In genomic region chr4:133599571-133600073, GRCm38 (mm10) we compare ENCODE assay signal across 8 mouse cellular contexts. TPM values are rescaled to one million over a fixed set of nuclear protein-coding genes. Genes with fewer than 3 reads are reported as not detected.
DNase-seq lines count a peak whose midpoint lies in the region; ATAC-seq lines count a peak whose summit lies in the region.

No protein-coding gene starts in this region.

- peak overlapping the region; percentile 39 for H3K4me3 ChIP-seq in hindbrain, embryonic 14.5 days (replicated peaks; ENCODE audit: low read length)

- peak overlapping the region; percentile 33 for H3K9ac ChIP-seq in hindbrain, embryonic 14.5 days

- WGBS in hindbrain, embryonic 14.5 days, result 1% methylated on average over 50 of the region's 50 CpGs

- H3K27ac ChIP-seq in hindbrain, embryonic 14.5 days, result no peak overlapping the region

- H3K9me3 ChIP-seq in hindbrain, embryonic 14.5 days (ENCODE audit: control insufficient read depth, low read length), result no peaks in the 10 kb centered on the region

- peak; percentile 93 for ATAC-seq in hindbrain, embryonic 14.5 days (ENCODE audit: low FRiP score)

- no peaks in the 10 kb centered on the region for H3K4me1 ChIP-seq in hindbrain, embryonic 14.5 days (replicated peaks; ENCODE audit: control insufficient read depth, insufficient read depth, low read length)

- peaks cover 13% of the 10 kb centered on the region for H3K36me3 ChIP-seq in hindbrain, embryonic 14.5 days (replicated peaks; ENCODE audit: control insufficient read depth, insufficient read depth)

- peaks cover 57% of the 10 kb centered on the region for H3K27me3 ChIP-seq in hindbrain, embryonic 14.5 days (ENCODE audit: control insufficient read depth, insufficient read depth, low read length)

- peak overlapping the region; percentile 70 for H3K4me2 ChIP-seq in hindbrain, embryonic 14.5 days (replicated peaks)

- DNase-seq in T-cell, adult 2 months (ENCODE audit: low spot score), result peak; percentile 74
- DNase-seq in cerebellum, postnatal 25 days, result peak; percentile 79 to 87
- peak; percentile 52 to 64 for DNase-seq in frontal cortex, postnatal 25 days (ENCODE audit: low spot score in 2 of 2)
- peak; percentile 67 for DNase-seq in hindbrain, embryonic 14.5 days (ENCODE audit: low spot score)
- DNase-seq in layer of hippocampus, postnatal 25 days (ENCODE audit: extremely low spot score in 1 of 2, low spot score in 1 of 2), result peak; percentile 55 to 64
- DNase-seq in lung, postnatal 14 days, result peak; percentile 93
- DNase-seq in ovary, postnatal 36 days (ENCODE audit: low spot score), result peak; percentile 91
- peak; percentile 58 to 68 for DNase-seq in thymus, postnatal 36 days

RNA-seq across cellular contexts. Expression of gene Sfn, which starts 2.3 kb away (rescaled TPM):
- 2.7 and 3.9 TPM in 2 replicates for polyA plus RNA-seq in hindbrain, embryonic 14.5 days (2014; fragmentation: Nextera tagmentation; extraction: Ambion mirVana)
- total RNA-seq in layer of hippocampus, postnatal 25 days (2021), result 1 to 10 TPM; 1.5 to 1.9 TPM

RNA-seq across cellular contexts. Expression of gene Gpn2, which starts 15.5 kb away (rescaled TPM):
- 19.7 and 20.4 TPM in 2 replicates for polyA plus RNA-seq in hindbrain, embryonic 14.5 days (2014; fragmentation: Nextera tagmentation; extraction: Ambion mirVana)
- total RNA-seq in layer of hippocampus, postnatal 25 days (2021), result 10 to 100 TPM; 10.0 to 10.2 TPM

RNA-seq across cellular contexts. Expression of gene Gpatch3, which starts 25.1 kb away (rescaled TPM):
- 6.2 and 7.5 TPM in 2 replicates for polyA plus RNA-seq in hindbrain, embryonic 14.5 days (2014; fragmentation: Nextera tagmentation; extraction: Ambion mirVana)
- 1 to 10 TPM; 8.2 to 9.5 TPM for total RNA-seq in layer of hippocampus, postnatal 25 days (2021)

RNA-seq across cellular contexts. Expression of gene Nr0b2, which starts 46.4 kb away (rescaled TPM):
- not detected in 2 replicates for polyA plus RNA-seq in hindbrain, embryonic 14.5 days (2014; fragmentation: Nextera tagmentation; extraction: Ambion mirVana)
- total RNA-seq in layer of hippocampus, postnatal 25 days (2021), result not detected

RNA-seq across cellular contexts. Expression of gene Zdhhc18, which starts 50.3 kb away (rescaled TPM):
- 3.0 and 3.9 TPM in 2 replicates for polyA plus RNA-seq in hindbrain, embryonic 14.5 days (2014; fragmentation: Nextera tagmentation; extraction: Ambion mirVana)
- total RNA-seq in layer of hippocampus, postnatal 25 days (2021), result 10 to 100 TPM; 33.6 to 39.8 TPM
